Mouse (Mus musculus) layer of hippocampus, adult 2 months (tissue): ENCODE results near the gene Foxn3. TPM values are rescaled to one million over a fixed set of nuclear protein-coding genes. Genes with fewer than 3 reads are reported as not detected.

ENCODE experiments used
- DNase-seq, 2 experiments: peaks; one replicate each; pipeline ENCODE4 v3.0.0; 2022; ENCODE audit warnings: low spot score in 2 of 2
- H3K27ac ChIP-seq: fragments of 200-600 bp; 2 replicates; pipeline ENCODE4 v1.8.1; 2022
- H3K4me3 ChIP-seq: fragments of 200-600 bp; 2 replicates; pipeline ENCODE4 v1.8.1; 2022; ENCODE audit warnings: mild to moderate bottlenecking
- CTCF ChIP-seq: fragments of 200-600 bp; conservative IDR thresholded peaks from 2 replicates; pipeline ENCODE4 v1.8.1; 2022; ENCODE audit warnings: antibody characterized with exemption, mild to moderate bottlenecking, moderate library complexity
- total RNA-seq, 2 experiments: library from RNA; stranded (reverse); gene quantifications; 2 replicates each; pipeline ENCODE4 v1.2.3; 2021

Gene Foxn3
- total RNA-seq, 2 experiments from 2014 or later: 45.9 to 53.7 TPM

GRCm38 (mm10) chr12:99390429-99390828 is 173.0 kb downstream of the Foxn3 start:
- no peak for DNase-seq
- no peak for TF ChIP-seq CTCF
- H3K4me3 ChIP-seq: no peak overlapping the region

GRCm38 (mm10) chr12:99389244-99389643 is 174.1 kb downstream of the Foxn3 start:
- TF ChIP-seq CTCF: no peak
- no peak for DNase-seq
- Histone ChIP-seq H3K4me3 (no peak overlapping the region), H3K27ac (no peak overlapping the region)

More at GRCm38 (mm10) chr12:99390429-99390828, 173.0 kb downstream of the Foxn3 start:
- no peak overlapping the region for H3K27ac ChIP-seq

GRCm38 (mm10) chr12:99385897-99386834 is 177.2 kb downstream of the Foxn3 start:
- no peak overlapping the region for H3K4me3 ChIP-seq
- TF ChIP-seq CTCF: peak; percentile 33
- peak overlapping the region; percentile 68 for H3K27ac ChIP-seq
- DNase-seq: no peak

- DNase-seq: no peak
- Histone ChIP-seq H3K4me3 (no peak overlapping the region), H3K27ac (peak overlapping the region; percentile 68; the same call in 1 of the 2 replicates)
- no peak for TF ChIP-seq CTCF
Measured at GRCm38 (mm10) chr12:99385073-99385472, 178.3 kb downstream of the Foxn3 start.

GRCm38 (mm10) chr12:99381317-99381716 is 182.1 kb downstream of the Foxn3 start:
- Histone ChIP-seq H3K4me3 (no peak overlapping the region), H3K27ac (0 out of 2 replicates have a peak overlapping the region, but pooled peaks have one; percentile 5)
- DNase-seq: no peak
- TF ChIP-seq CTCF: no peak

- Histone ChIP-seq H3K27ac (peak overlapping the region; percentile 5; the same call in 1 of the 2 replicates), H3K4me3 (no peak overlapping the region)
- DNase-seq: no peak
- TF ChIP-seq CTCF: no peak
Measured at GRCm38 (mm10) chr12:99380855-99381262, 182.5 kb downstream of the Foxn3 start.

- TF ChIP-seq CTCF: no peak
- H3K4me3 ChIP-seq: no peak overlapping the region
- peak overlapping the region; percentile 79 for H3K27ac ChIP-seq
- DNase-seq: no peak
Measured at GRCm38 (mm10) chr12:99380124-99380523, 183.3 kb downstream of the Foxn3 start.

GRCm38 (mm10) chr12:99378284-99378683 is 185.1 kb downstream of the Foxn3 start:
- peak overlapping the region; percentile 17; the same call in 1 of the 2 replicates for H3K4me3 ChIP-seq
- no peak for TF ChIP-seq CTCF
- DNase-seq: no peak
- peak overlapping the region; percentile 79 for H3K27ac ChIP-seq

- Histone ChIP-seq H3K4me3 (no peak overlapping the region), H3K27ac (peak overlapping the region; percentile 8; the same call in 1 of the 2 replicates)
- TF ChIP-seq CTCF: no peak
- no peak for DNase-seq
Measured at GRCm38 (mm10) chr12:99377705-99378104, 185.7 kb downstream of the Foxn3 start.

GRCm38 (mm10) chr12:99377069-99377468 is 186.3 kb downstream of the Foxn3 start:
- H3K4me3 ChIP-seq: no peak overlapping the region
- DNase-seq: no peak
- TF ChIP-seq CTCF: no peak
- H3K27ac ChIP-seq: peak overlapping the region; percentile 59; the same call in 1 of the 2 replicates

- H3K27ac ChIP-seq: peak overlapping the region; percentile 59
- no peak for DNase-seq
- TF ChIP-seq CTCF: no peak
- no peak overlapping the region for H3K4me3 ChIP-seq
Measured at GRCm38 (mm10) chr12:99375878-99376454, 187.4 kb downstream of the Foxn3 start.

- no peak for TF ChIP-seq CTCF
- Histone ChIP-seq H3K27ac (peak overlapping the region; percentile 43), H3K4me3 (no peak overlapping the region)
- DNase-seq: no peak
Measured at GRCm38 (mm10) chr12:99375426-99375825, 188.0 kb downstream of the Foxn3 start.

- peak overlapping the region; percentile 43 for H3K27ac ChIP-seq
- no peak overlapping the region for H3K4me3 ChIP-seq
- TF ChIP-seq CTCF: no peak; the same call in 1 of the 2 replicates
- DNase-seq: peak in 1 of 2 experiments; percentile 33
Measured at GRCm38 (mm10) chr12:99374099-99374600, 189.2 kb downstream of the Foxn3 start.
